Mouse (Mus musculus): ENCODE data around the gene Sfi1.
"Not testable (repeated sequence)": the region's sequence is repeated elsewhere in the genome, so short reads cannot be mapped to it uniquely, and the experiment has no call there.

Sfi1 gene

GRCm38 (mm10) chr11:3103619-3104164 lies 89.6 kb downstream of the Sfi1 start:
- DNase-seq, result no peak

DNA sequence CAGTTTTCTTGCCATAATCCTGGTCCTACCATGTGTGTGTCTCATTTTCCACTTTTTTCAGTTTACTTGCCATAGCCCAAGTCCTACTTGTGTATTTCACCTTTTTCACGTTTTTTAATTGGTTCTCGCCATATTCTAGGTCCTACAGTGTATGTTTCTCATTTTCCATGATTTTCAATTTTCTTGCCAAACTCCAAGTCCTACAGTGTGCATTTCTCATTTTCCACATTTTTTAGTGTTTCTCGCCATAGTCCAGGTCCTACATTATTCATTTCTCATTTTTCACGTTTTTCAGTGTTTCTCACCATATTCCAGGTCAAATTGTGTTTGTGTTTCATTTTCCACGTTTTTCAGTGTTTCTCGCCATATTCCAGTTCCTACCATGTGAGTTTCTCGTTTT lies 90.6 kb downstream of the Sfi1 start:
- not testable (repeated sequence) for DNase-seq

DNA sequence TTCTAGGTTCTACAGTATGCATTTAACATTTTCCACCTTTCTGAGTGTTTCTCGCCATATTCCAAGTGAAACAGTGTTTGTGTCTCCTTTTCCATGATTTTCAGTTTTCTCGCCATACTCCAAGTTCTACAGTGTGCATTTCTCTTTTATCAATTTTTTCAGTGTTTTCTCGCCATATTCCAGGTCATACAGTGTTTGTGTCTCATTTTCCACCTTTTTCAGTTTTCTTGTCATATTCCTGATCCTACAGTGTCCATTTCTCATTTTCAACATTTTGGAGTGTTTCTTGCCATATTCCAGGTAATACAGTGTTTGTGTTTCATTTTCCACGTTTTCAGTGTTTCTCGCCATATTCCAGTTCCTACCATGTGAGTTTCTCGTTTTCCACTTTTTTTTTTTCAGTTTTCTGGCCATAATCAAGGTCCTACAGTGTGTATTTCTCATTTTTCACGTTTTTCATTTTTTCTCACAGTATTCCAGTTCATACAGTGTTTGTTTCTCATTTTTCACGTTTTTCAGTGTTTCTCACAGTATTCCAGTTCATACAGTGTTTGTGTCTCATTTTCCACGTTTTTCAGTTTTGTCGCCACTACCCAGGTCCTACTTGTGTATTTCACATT lies 91.3 kb downstream of the Sfi1 start:
- no peak for DNase-seq

DNA sequence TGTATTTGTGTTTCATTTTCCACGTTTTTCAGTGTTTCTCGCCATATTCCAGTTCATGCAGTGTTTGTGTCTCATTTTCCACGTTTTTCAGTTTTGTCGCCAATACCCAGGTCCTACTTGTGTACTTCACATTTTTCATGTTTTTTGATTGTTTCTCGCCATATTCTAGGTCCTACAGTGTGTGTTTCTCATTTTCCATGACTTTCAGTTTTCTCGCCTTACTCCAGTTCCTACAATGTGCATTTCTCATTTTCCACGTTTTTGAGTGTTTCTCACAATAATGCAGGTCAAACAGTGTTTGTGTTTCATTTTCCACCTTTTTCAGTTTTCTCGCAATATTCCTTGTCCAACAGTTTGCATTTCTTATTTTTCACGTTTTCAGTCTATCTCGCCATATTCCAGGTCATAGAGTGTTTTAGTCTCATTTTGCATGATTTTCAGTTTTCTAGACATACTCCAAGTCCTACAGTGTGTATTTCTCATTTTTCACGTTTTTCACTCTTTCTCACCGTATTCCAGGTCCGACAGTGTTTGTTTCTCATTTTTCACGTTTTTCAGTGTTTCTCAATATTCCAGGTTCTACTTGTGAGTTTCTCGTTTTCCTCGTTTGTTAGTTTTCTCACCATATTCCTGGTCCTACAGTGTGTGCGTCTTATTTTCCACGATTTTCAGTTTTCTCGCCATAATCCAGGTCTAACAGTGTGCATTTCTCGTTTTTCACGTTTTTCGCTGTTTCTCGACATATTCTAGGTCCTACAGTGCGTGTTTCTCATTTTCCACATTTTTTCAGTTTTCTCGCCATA lies 92.0 kb downstream of the Sfi1 start:
- no peak for DNase-seq

DNA sequence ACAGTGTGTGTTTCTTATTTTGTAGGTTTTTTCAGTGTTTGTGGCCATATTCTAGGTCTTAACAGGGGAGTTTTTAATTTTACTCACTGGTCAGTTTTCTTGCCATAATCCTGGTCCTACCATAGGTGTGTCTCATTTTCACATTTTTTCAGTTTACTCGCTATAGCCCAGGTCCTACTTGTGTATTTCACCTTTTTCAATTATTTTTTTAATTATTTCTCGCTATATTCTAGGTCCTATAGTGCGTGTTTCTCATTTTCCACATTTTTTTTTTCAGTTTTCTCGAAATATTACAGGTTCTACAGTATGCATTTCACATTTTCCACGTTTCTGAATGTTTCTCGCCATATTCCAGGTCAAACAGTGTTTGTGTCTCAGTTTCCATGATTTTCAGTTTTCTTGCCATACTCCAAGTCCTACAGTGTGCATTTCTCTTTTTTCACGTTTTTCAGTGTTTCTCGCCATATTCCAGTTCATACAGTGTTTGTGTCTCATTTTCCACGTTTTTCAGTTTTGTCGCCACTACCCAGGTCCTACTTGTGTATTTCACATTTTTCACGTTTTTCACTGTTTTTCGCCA lies 93.1 kb downstream of the Sfi1 start:
- DNase-seq, result not testable (repeated sequence)

All from right cerebral cortex, postnatal 14 days (tissue).